Mouse (Mus musculus) neural tube, embryonic 11.5 days (tissue): ENCODE data around the gene Gm20388. TPM values are rescaled to one million over a fixed set of nuclear protein-coding genes. Genes with fewer than 3 reads are reported as not detected.
"Not testable (repeated sequence)": the region's sequence is repeated elsewhere in the genome, so short reads cannot be mapped to it uniquely, and the experiment has no call there.

Experiments
- ATAC-seq: fragments of 200-750 bp; cut with Nextera tagmentation; 2 replicates; pipeline ENCODE4 v1.8.0; 2017; ENCODE audit warnings: moderate number of reproducible peaks, mild to moderate bottlenecking, moderate TSS enrichment, moderate library complexity; ENCODE audit not compliant: insufficient read depth, low FRiP score, low TSS enrichment
- DNase-seq: peaks from one replicate; pipeline ENCODE4 v3.0.0-alpha.2; 2015; ENCODE audit warnings: low spot score
- H3K27ac ChIP-seq: fragments of 300-500 bp; sonication (generic); 2 replicates; pipeline ENCODE4 v1.5.1; 2014; ENCODE audit warnings: low read depth, mild to moderate bottlenecking, low read length
- H3K27me3 ChIP-seq: fragments of 300-500 bp; sonication (generic); 2 replicates; pipeline ENCODE4 v1.6.1; 2014; ENCODE audit warnings: mild to moderate bottlenecking, low read length, mixed read lengths; ENCODE audit not compliant: control insufficient read depth, insufficient read depth
- H3K36me3 ChIP-seq: fragments of 300-500 bp; sonication (generic); 2 replicates; pipeline ENCODE4 v1.6.1; 2014; ENCODE audit warnings: mild to moderate bottlenecking, low read length, moderate library complexity, mixed read lengths; ENCODE audit not compliant: control insufficient read depth, insufficient read depth
- H3K4me1 ChIP-seq: fragments of 300-500 bp; sonication (generic); 2 replicates; pipeline ENCODE4 v1.6.1; 2014; ENCODE audit warnings: low read length, mixed read lengths; ENCODE audit not compliant: control insufficient read depth, insufficient read depth
- H3K4me2 ChIP-seq: fragments of 300-500 bp; sonication (generic); 2 replicates; pipeline ENCODE4 v1.6.1; 2014; ENCODE audit warnings: low read depth, mild to moderate bottlenecking, moderate library complexity
- H3K4me3 ChIP-seq: fragments of 300-500 bp; sonication (generic); 2 replicates; pipeline ENCODE4 v1.5.1; 2014; ENCODE audit warnings: low read depth, low read length
- H3K9ac ChIP-seq: fragments of 300-500 bp; sonication (generic); 2 replicates; pipeline ENCODE4 v1.6.1; 2014; ENCODE audit warnings: mild to moderate bottlenecking, low read length
- H3K9me3 ChIP-seq: fragments of 300-500 bp; sonication (generic); 2 replicates; pipeline ENCODE4 v1.6.1; 2016; ENCODE audit warnings: low read length; ENCODE audit not compliant: control insufficient read depth
- WGBS: fragments of 180-500 bp; shearing (Covaris S2); extraction: QIAGEN DNeasy Blood & Tissue Kit; methylation state at CpG from one replicate; pipeline ENCODE4 v1.1.7; 2014; 5-methylcytosine and 5-hydroxymethylcytosine counted together
- polyA plus RNA-seq: library from polyadenylated mRNA; unstranded; fragments of >200 nt; fragmentation: Nextera tagmentation; extraction: Ambion mirVana; gene quantifications from 2 replicates; pipeline ENCODE4 v1.2.1, GENCODE M21; 2014

Gm20388 gene
- polyA plus RNA-seq, 1 experiment from 2014 or later: not detected

DNA sequence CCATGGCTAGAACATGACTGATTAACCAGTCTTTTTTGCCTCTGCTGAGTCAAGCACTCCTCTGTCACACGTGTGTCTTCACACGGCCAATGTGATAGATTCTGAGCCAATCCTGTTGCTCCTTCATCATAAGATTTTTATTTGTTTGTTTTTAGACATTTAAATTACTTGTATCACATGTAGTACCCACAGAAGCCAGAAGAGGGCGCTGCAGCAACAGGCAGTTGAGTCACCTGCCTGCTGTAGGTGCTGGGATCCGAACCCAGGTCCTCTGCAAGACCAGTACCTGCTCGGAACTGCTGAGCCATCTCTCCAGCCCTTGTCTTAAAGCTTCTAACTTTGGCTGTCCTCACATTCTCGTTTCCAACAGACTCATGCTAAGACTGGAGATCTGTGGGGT, 812.4 kb downstream of the Gm20388 start:
- Histone ChIP-seq H3K4me3 (no peak overlapping the region), H3K27me3 (no peaks in the 10 kb centered on the region), H3K9me3 (no peaks in the 10 kb centered on the region), H3K4me2 (no peak overlapping the region), H3K27ac (no peak overlapping the region), H3K4me1 (no peaks in the 10 kb centered on the region), H3K36me3 (no peaks in the 10 kb centered on the region), H3K9ac (no peak overlapping the region)
- DNase-seq: no peak
- no peak for ATAC-seq
- WGBS: 74% methylated on average over 6 of the region's 6 CpGs

DNA sequence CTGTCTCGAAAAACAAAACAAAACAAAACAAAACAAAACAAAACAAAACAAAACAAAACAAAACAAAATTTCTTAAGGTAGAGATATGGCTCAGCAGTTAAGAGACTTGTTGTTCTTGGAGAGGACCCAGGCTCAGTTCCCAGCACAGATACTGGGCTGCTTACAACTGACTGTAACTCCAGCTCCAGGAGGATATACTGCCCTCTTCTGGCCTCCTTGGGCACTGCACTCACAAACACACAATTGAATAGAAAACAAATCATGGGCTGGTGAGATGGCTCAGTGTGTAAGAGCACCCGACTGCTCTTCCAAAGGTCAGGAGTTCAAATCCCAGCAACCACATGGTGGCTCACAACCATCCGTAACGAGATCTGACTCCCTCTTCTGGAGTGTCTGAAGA, 813.5 kb downstream of the Gm20388 start:
- not testable (repeated sequence) for H3K4me1 ChIP-seq, H3K27me3 ChIP-seq, DNase-seq, H3K36me3 ChIP-seq, H3K4me3 ChIP-seq, ATAC-seq, H3K27ac ChIP-seq, H3K4me2 ChIP-seq, H3K9me3 ChIP-seq, H3K9ac ChIP-seq
- whole genome bisulfite sequencing: 84% methylated on average over 2 of the region's 4 CpGs

DNA sequence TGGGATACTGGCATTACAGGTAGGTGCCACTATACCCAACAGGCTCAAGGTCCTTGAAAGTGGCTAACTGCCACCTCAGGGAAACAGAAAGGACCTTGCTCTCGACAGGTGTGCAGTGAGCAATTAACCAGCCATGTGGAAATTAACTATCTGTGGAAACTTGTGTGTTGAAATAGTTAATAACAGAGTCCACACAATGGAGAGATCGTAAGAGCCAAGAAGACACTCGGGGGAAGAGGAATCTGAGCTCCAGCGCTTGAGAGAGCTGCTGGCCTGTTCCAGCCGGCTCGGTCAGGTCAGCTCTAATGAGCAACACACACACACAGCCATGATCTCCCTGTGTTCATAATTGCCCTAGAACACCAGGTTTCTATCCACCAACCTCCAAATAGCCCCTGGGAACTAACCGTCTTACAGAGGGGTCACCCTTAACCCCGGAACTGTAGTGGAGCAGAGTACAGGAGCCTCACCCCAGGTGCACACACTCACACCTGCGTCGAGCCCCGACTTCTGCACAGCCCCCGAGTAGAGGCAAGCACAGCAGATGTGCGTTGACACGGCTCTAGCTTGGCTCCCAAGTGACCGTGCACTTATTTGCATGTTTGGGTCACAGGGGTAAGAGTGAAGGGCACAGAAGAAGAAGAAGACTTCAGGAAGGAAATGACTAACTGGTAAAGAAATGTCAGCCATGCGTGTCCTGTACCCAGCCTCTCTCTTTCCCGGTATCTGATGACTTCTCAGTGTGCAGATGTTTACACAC, 814.4 kb downstream of the Gm20388 start:
- Histone ChIP-seq H3K27me3 (no peaks in the 10 kb centered on the region), H3K36me3 (no peaks in the 10 kb centered on the region), H3K9me3 (no peaks in the 10 kb centered on the region), H3K27ac (no peak overlapping the region), H3K4me3 (no peak overlapping the region), H3K9ac (no peak overlapping the region), H3K4me2 (no peak overlapping the region), H3K4me1 (no peaks in the 10 kb centered on the region)
- WGBS: 76% methylated on average over 17 of the region's 17 CpGs
- DNase-seq (no peak), ATAC-seq (no peak)

DNA sequence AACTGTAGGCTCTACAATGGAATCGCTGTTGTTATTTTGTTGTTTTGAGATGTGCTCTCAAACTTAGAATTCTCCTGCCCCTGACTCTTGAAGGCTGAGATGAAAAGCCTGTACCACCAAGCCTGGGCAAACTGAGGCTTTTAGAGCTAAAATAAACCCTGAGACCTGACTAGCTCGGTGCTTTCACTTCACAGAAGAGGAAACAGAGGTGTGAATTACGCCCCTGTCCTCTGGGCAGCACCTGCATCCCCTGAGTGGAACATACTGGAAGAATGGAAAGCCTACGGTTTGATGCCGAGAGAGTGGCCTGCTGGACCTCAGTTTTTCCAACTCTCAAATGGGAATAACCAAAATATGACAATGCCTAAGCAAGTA, 814.9 kb downstream of the Gm20388 start:
- Histone ChIP-seq H3K9me3 (no peaks in the 10 kb centered on the region), H3K4me3 (no peak overlapping the region), H3K9ac (no peak overlapping the region), H3K4me1 (no peaks in the 10 kb centered on the region), H3K4me2 (no peak overlapping the region), H3K27ac (no peak overlapping the region), H3K36me3 (no peaks in the 10 kb centered on the region), H3K27me3 (no peaks in the 10 kb centered on the region)
- no peak for DNase-seq
- 82% methylated on average over 5 of the region's 5 CpGs for WGBS
- ATAC-seq: no peak

DNA sequence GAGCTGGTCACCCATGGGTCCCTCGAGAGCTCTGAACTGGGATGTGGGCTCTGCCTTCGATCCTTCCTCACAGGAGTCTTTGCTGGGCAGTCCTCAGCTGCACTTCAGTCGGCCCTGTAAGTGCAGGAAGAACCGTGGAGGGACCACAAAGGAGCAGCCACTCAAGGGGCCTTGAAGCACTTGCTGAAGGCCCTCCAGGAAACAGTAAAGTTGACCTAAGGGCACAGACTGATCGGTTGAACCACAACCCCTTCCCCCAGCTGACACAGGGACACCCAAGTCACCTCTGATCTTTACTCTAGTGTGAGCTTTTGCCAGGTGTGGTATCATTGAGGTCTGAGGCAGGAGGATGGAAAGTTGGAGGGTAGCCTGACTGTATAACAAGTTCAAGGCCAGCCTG, 815.4 kb downstream of the Gm20388 start:
- Histone ChIP-seq H3K4me1 (no peaks in the 10 kb centered on the region), H3K27ac (no peak overlapping the region), H3K9me3 (no peaks in the 10 kb centered on the region), H3K36me3 (no peaks in the 10 kb centered on the region), H3K4me3 (no peak overlapping the region), H3K4me2 (no peak overlapping the region), H3K9ac (no peak overlapping the region), H3K27me3 (no peaks in the 10 kb centered on the region)
- 75% methylated on average over 5 of the region's 5 CpGs for WGBS
- ATAC-seq: no peak
- no peak for DNase-seq

DNA sequence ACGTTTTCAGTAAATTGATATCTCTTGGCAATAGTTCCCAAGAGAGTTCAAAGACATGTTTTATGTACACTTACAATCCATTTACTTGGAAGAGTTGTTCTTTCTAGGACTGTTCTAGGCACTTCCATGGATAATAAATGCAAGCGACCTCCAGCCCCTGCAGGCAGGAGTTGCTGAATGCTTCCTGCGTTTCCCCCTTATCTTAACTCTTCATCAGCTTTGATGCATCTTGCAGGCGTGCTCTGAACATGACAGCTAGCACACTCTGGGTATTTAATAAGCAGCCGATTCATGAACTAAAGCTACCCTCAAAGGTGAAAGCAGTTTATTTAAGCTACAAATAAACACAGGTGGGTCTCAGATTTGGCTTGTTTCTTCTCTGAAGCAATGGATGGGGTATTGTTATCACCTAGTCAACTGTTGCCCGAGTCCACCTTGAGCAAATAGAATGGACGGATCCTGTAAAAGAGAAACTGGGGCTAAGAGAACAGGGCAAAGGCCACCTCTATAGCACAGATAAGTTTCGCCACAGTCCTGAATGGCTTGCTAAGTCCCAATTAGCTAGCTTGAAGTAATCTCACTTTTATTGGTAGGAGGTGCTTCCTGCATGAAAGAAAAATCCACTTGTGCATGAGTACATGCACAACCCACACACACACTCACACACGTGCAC, 818.0 kb downstream of the Gm20388 start:
- Histone ChIP-seq H3K4me1 (no peaks in the 10 kb centered on the region), H3K9me3 (no peaks in the 10 kb centered on the region), H3K4me2 (no peak overlapping the region), H3K9ac (no peak overlapping the region), H3K36me3 (no peaks in the 10 kb centered on the region), H3K4me3 (no peak overlapping the region), H3K27ac (no peak overlapping the region), H3K27me3 (no peaks in the 10 kb centered on the region)
- WGBS: 78% methylated on average over 9 of the region's 9 CpGs
- no peak for ATAC-seq
- DNase-seq: no peak

DNA sequence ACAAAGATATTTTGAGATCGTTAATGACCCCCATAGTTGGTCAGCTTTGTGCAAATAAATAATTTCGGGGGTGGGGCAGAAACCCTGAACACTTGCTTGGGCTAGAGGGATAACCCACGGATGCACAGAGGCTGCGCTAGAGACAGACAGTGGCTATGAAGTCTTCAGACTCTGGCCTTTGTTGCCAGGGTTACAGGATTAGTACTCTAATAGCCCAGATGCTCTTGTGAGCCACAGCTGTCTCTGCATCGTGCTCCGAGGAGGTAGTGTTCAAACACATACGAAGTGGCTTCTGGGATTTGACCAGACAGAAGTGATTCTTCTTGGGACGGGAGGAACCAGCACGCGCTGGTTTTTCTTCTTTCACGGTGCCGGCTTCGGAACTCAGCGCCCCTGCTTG, 820.9 kb downstream of the Gm20388 start:
- H3K4me3 ChIP-seq: no peak overlapping the region
- H3K27me3 ChIP-seq: peaks cover 17% of the 10 kb centered on the region
- H3K27ac ChIP-seq: no peak overlapping the region
- 42% methylated on average over 14 of the region's 14 CpGs for WGBS
- H3K36me3 ChIP-seq: no peaks in the 10 kb centered on the region
- peaks cover 4% of the 10 kb centered on the region; the same call in 1 of the 2 replicates for H3K4me1 ChIP-seq
- no peak for ATAC-seq
- H3K9ac ChIP-seq: no peak overlapping the region
- no peak for DNase-seq
- no peaks in the 10 kb centered on the region for H3K9me3 ChIP-seq
- no peak overlapping the region for H3K4me2 ChIP-seq

DNA sequence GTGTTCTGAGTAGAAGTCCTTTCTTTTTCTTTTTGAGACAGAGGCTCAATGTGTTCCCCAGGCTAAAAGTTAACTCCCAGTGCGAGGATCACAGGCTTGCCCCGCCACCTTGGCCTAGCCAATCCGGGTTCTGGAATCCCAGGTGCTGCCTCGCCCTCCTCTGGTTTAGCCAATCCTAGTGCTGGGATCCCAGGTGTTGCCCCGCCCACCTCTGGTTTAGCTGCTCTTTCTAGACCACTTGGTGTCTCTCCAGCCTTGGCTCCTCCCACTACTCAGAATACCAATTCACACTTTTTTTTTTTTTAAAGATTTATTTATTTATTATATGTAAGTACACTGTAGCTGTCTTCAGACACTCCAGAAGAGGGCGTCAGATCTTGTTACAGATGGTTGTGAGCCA, 821.4 kb downstream of the Gm20388 start:
- no peak overlapping the region for H3K4me3 ChIP-seq
- peaks cover 4% of the 10 kb centered on the region; the same call in 1 of the 2 replicates for H3K4me1 ChIP-seq
- H3K4me2 ChIP-seq: no peak overlapping the region
- peaks cover 20% of the 10 kb centered on the region for H3K27me3 ChIP-seq
- ATAC-seq: no peak
- no peaks in the 10 kb centered on the region for H3K36me3 ChIP-seq
- H3K27ac ChIP-seq: no peak overlapping the region
- H3K9ac ChIP-seq: no peak overlapping the region
- 39% methylated on average over 5 of the region's 6 CpGs for WGBS
- no peaks in the 10 kb centered on the region for H3K9me3 ChIP-seq
- DNase-seq: peak; percentile 29
